Mouse (Mus musculus) ovary, postnatal 10 days (tissue): Measurements from ENCODE around the gene 4933415A04Rik.

Source experiments
- DNase-seq: peaks from one replicate; pipeline ENCODE4 v3.0.0; 2022; ENCODE audit warnings: low spot score

4933415A04Rik gene

GRCm38 (mm10) chr11:43632566-43632965 is 45.7 kb downstream of the 4933415A04Rik start:
- DNase-seq: no peak

DNA sequence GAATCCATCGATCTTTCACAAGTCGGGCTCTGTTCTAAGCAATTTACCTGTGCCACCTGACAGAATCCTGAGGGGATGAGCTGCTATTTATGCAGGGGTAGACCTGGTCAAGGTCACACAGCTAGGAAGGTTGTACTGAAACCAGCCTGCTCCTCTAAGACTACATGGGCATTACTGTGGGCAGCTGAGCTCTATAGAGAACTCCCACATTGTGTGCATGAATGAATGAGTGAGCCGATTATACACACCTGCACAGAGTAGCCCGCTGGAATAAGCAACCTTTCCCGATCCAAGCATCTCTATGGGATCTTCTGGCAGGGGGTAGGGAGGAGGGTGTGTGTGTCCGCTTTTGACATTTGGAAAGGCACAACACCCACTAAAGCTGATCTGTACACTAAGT is 46.3 kb downstream of the 4933415A04Rik start:
- no peak for DNase-seq

DNA sequence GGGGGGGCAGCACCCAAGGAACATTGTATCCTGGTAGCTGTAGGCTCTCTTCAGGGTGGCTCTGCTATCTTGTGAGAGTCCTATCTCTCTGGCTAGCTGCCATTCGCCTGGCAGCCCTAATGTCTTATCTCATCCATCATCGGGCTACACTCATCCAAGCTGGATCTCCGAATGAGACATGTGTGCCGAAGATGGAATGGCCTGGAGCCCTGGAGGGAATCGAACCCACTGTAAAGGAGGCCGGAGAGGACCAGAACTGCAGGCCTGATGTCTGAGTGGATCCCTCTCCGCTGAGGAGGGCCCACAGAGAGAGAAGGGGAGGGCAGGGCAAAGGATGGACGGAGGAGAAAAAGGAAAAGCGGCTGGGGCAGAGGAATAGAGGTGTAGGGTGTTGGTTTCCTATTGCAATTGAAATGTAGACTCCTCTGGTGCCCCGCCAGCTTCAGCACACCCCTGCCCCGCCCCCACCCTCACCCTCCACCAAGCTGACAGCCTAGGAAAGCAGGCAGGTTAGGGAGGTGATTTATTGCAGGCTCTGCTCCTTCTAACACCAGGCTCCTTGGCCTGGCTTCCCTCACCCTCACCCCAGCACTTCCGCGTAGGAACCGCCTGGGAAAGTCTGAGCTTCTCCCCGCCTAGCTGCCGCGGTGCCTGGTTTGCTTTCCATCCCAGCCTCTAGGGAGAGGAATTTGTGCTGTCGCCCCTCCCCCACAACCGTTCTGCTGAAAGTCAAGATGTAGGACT is 47.0 kb downstream of the 4933415A04Rik start:
- DNase-seq: peak; percentile 38

DNA sequence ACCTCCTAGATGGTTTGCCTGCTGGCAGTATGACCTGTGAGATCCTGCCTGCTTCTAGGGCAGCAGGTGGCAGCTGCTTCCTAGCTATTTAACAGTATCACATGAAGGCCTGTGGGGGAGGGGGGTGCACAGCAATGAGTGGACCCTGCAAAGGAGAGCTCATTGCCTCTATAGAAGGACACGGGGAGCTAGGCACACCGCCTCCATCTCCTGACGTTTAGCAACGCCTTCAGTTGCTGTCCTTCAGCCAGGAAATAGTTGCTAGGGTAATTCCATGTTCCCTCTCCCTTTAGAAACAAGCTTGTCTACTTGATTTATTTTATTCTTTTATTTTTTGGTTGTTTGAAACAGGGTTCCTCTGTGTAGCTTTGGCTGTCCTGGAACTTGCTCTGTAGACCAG is 49.9 kb downstream of the 4933415A04Rik start:
- DNase-seq: no peak

DNA sequence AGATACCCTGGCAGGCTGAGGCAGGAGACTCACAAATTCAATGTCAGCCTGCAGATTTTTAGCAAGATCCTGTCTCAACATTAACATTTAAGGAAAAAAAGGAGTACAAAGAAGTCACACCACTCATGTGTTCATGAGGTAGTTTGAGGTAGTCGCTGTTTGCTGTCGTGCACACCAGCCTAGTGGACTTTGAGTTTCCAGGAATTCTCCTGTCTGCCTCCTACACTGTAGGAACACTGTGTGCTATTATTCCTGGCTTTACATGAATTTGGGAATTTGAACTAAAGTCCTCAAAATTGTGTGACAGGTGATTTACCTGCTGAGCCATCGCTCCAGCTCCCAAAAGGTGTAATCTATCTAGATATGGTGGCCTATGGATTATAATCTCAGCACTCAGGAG is 51.6 kb downstream of the 4933415A04Rik start:
- DNase-seq: no peak
